Mouse (Mus musculus): ENCODE data around the gene Phykpl. TPM values are rescaled to one million over a fixed set of nuclear protein-coding genes. Genes with fewer than 3 reads are reported as not detected.
A peak's percentile ranks its signal among the peaks of the same experiment; 100 is the strongest.

Phykpl gene
- polyA plus RNA-seq, 1 experiment from 2014 or later: 14.6 TPM

- H3K36me3 ChIP-seq: peaks cover 31% of the 10 kb centered on the region
- H3K27ac ChIP-seq (replicated peaks): peak overlapping the region; percentile 34
- H3K9ac ChIP-seq: no peak overlapping the region
- ATAC-seq (ENCODE audit: extremely low read depth, insufficient number of reproducible peaks, low FRiP score, low TSS enrichment): no peak
- H3K4me3 ChIP-seq: no peak overlapping the region
- 73% methylated on average over 7 of the region's 7 CpGs for WGBS
- peaks cover 46% of the 10 kb centered on the region for H3K4me1 ChIP-seq
- H3K4me2 ChIP-seq: no peak overlapping the region; the same call in 1 of the 2 replicates
- H3K27me3 ChIP-seq (replicated peaks): peaks cover 32% of the 10 kb centered on the region
- no peaks in the 10 kb centered on the region for H3K9me3 ChIP-seq
Observed at GRCm38 (mm10) chr11:51646245-51646644, 61.7 kb downstream of the Phykpl start.

GRCm38 (mm10) chr11:51646751-51647667, 62.5 kb downstream of the Phykpl start:
- Histone ChIP-seq H3K4me2 (peak overlapping the region; percentile 77), H3K36me3 (peaks cover 31% of the 10 kb centered on the region), H3K9ac (peak overlapping the region; percentile 39; the same call in 1 of the 2 replicates), H3K27ac (replicated peaks) (peak overlapping the region; percentile 67), H3K4me3 (no peak overlapping the region), H3K4me1 (peaks cover 46% of the 10 kb centered on the region), H3K9me3 (no peaks in the 10 kb centered on the region), H3K27me3 (replicated peaks) (peaks cover 32% of the 10 kb centered on the region)
- no peak for ATAC-seq (ENCODE audit: extremely low read depth, insufficient number of reproducible peaks, low FRiP score, low TSS enrichment)
- 60% methylated on average over 15 of the region's 15 CpGs for WGBS

- H3K27ac ChIP-seq (replicated peaks): peak overlapping the region; percentile 12
- peaks cover 32% of the 10 kb centered on the region for H3K27me3 ChIP-seq (replicated peaks)
- H3K4me1 ChIP-seq: peaks cover 38% of the 10 kb centered on the region
- no peaks in the 10 kb centered on the region for H3K9me3 ChIP-seq
- H3K36me3 ChIP-seq: peaks cover 20% of the 10 kb centered on the region
- H3K4me3 ChIP-seq: peak overlapping the region; percentile 65
- ATAC-seq (ENCODE audit: extremely low read depth, insufficient number of reproducible peaks, low FRiP score, low TSS enrichment): no peak
- peak overlapping the region; percentile 84 for H3K9ac ChIP-seq
- peak overlapping the region; percentile 77 for H3K4me2 ChIP-seq
- 30% methylated on average over 3 of the region's 3 CpGs for WGBS
Observed at GRCm38 (mm10) chr11:51648566-51648965, 64.0 kb downstream of the Phykpl start.

GRCm38 (mm10) chr11:51649111-51649888, 64.7 kb downstream of the Phykpl start:
- Histone ChIP-seq H3K9me3 (no peaks in the 10 kb centered on the region), H3K4me1 (peaks cover 34% of the 10 kb centered on the region), H3K27ac (replicated peaks) (peak overlapping the region; percentile 28; the same call in 1 of the 2 replicates), H3K4me3 (peak overlapping the region; percentile 65), H3K36me3 (peaks cover 13% of the 10 kb centered on the region), H3K9ac (peak overlapping the region; percentile 84), H3K4me2 (peak overlapping the region; percentile 77), H3K27me3 (replicated peaks) (peaks cover 30% of the 10 kb centered on the region)
- ATAC-seq (ENCODE audit: extremely low read depth, insufficient number of reproducible peaks, low FRiP score, low TSS enrichment): no peak
- WGBS: 30% methylated on average over 11 of the region's 11 CpGs

- Histone ChIP-seq H3K4me2 (peak overlapping the region; percentile 77), H3K9ac (peak overlapping the region; percentile 84), H3K27me3 (replicated peaks) (peaks cover 24% of the 10 kb centered on the region), H3K4me3 (peak overlapping the region; percentile 65), H3K36me3 (peaks cover 7% of the 10 kb centered on the region), H3K27ac (replicated peaks) (peak overlapping the region; percentile 20; the same call in 1 of the 2 replicates), H3K4me1 (peaks cover 34% of the 10 kb centered on the region), H3K9me3 (no peaks in the 10 kb centered on the region)
- no peak for ATAC-seq (ENCODE audit: extremely low read depth, insufficient number of reproducible peaks, low FRiP score, low TSS enrichment)
- 6% methylated on average over 7 of the region's 7 CpGs for WGBS
Observed at GRCm38 (mm10) chr11:51649889-51650199, 65.3 kb downstream of the Phykpl start.

GRCm38 (mm10) chr11:51650261-51650660, 65.7 kb downstream of the Phykpl start:
- Histone ChIP-seq H3K9me3 (no peaks in the 10 kb centered on the region), H3K27me3 (replicated peaks) (peaks cover 21% of the 10 kb centered on the region), H3K4me1 (peaks cover 34% of the 10 kb centered on the region), H3K36me3 (peaks cover 4% of the 10 kb centered on the region), H3K9ac (peak overlapping the region; percentile 84), H3K4me3 (peak overlapping the region; percentile 65), H3K4me2 (peak overlapping the region; percentile 77), H3K27ac (replicated peaks) (no peak overlapping the region)
- WGBS: under 1% methylated on average over 27 of the region's 30 CpGs
- ATAC-seq (ENCODE audit: extremely low read depth, insufficient number of reproducible peaks, low FRiP score, low TSS enrichment): no peak

GRCm38 (mm10) chr11:51650691-51651515, 66.3 kb downstream of the Phykpl start, which contains the start of the genes N4bp3 and D930048N14Rik:
TSS of gene N4bp3 (minus strand) at chr11:51650842.
TSS of gene D930048N14Rik (plus strand) at chr11:51650954.
- Histone ChIP-seq H3K27ac (replicated peaks) (peak within 1 kb of the TSS; percentile 20; the same call in 1 of the 2 replicates), H3K9ac (peak within 1 kb of the TSS; percentile 84)

GRCm38 (mm10) chr11:51652889-51653418, 68.4 kb downstream of the Phykpl start:
- no peak overlapping the region for H3K9ac ChIP-seq
- H3K4me1 ChIP-seq: peaks cover 21% of the 10 kb centered on the region
- no peak overlapping the region for H3K27ac ChIP-seq (replicated peaks)
- H3K36me3 ChIP-seq: no peaks in the 10 kb centered on the region
- peaks cover 14% of the 10 kb centered on the region for H3K27me3 ChIP-seq (replicated peaks)
- WGBS: 84% methylated on average over 4 of the region's 4 CpGs
- H3K4me2 ChIP-seq: no peak overlapping the region
- no peak overlapping the region for H3K4me3 ChIP-seq
- H3K9me3 ChIP-seq: no peaks in the 10 kb centered on the region
- ATAC-seq (ENCODE audit: extremely low read depth, insufficient number of reproducible peaks, low FRiP score, low TSS enrichment): no peak

More at GRCm38 (mm10) chr11:51650691-51651515, 66.3 kb downstream of the Phykpl start, which contains the start of the genes N4bp3 and D930048N14Rik:
- Histone ChIP-seq H3K4me3 (peak within 1 kb of the TSS; percentile 65), H3K4me1 (peaks cover 30% of the 10 kb centered on the region), H3K36me3 (no peaks in the 10 kb centered on the region), H3K9me3 (no peaks in the 10 kb centered on the region), H3K27me3 (replicated peaks) (peaks cover 16% of the 10 kb centered on the region), H3K4me2 (peak within 1 kb of the TSS; percentile 77)
- peak; percentile 53; the same call in 1 of the 2 replicates for ATAC-seq (ENCODE audit: extremely low read depth, insufficient number of reproducible peaks, low FRiP score, low TSS enrichment)
- WGBS: 2% methylated on average over 70 of the region's 70 CpGs

GRCm38 (mm10) chr11:51653736-51654135, 69.2 kb downstream of the Phykpl start:
- no peak overlapping the region for H3K4me2 ChIP-seq
- WGBS: 77% methylated on average over 6 of the region's 6 CpGs
- H3K9me3 ChIP-seq: no peaks in the 10 kb centered on the region
- ATAC-seq (ENCODE audit: extremely low read depth, insufficient number of reproducible peaks, low FRiP score, low TSS enrichment): no peak
- H3K4me3 ChIP-seq: no peak overlapping the region
- no peak overlapping the region for H3K9ac ChIP-seq
- peaks cover 14% of the 10 kb centered on the region for H3K27me3 ChIP-seq (replicated peaks)
- H3K27ac ChIP-seq (replicated peaks): no peak overlapping the region
- no peaks in the 10 kb centered on the region for H3K36me3 ChIP-seq
- H3K4me1 ChIP-seq: peaks cover 22% of the 10 kb centered on the region

Measured in heart, embryonic 13.5 days (tissue).